Mouse (Mus musculus): ENCODE results near the gene Samd4b.
"Not testable (repeated sequence)": the region's sequence is repeated elsewhere in the genome, so short reads cannot be mapped to it uniquely, and the experiment has no call there.

Gene Samd4b

GRCm38 (mm10) chr7:28401030-28401429 lies 196.9 kb downstream of the Samd4b start:
- in situ Hi-C loops (cut with MboI, MseI): no loop called here

- in situ Hi-C loops (cut with MboI, MseI): no loop called here
These were observed 199.1 kb downstream of the Samd4b start for GRCm38 (mm10) chr7:28398696-28399340.

- in situ Hi-C loops (cut with MboI, MseI): no loop called here
These were observed 199.9 kb downstream of the Samd4b start for GRCm38 (mm10) chr7:28398000-28398399.

- in situ Hi-C loops (cut with MboI, MseI): no loop called here
These were observed 202.5 kb downstream of the Samd4b start for GRCm38 (mm10) chr7:28395425-28395824.

- in situ Hi-C loops (cut with MboI, MseI): no loop called here
These were observed 204.5 kb downstream of the Samd4b start for GRCm38 (mm10) chr7:28393272-28393951.

GRCm38 (mm10) chr7:28392429-28393271 lies 205.3 kb downstream of the Samd4b start, which contains the start of the genes Med29 and Paf1:
Med29 (minus strand) TSS chr7:28392708.
Paf1 (plus strand) TSS chr7:28392951.
- in situ Hi-C loops (cut with MboI, MseI): no loop called here

- in situ Hi-C loops (cut with MboI, MseI): no loop called here
These were observed 207.6 kb downstream of the Samd4b start for GRCm38 (mm10) chr7:28390331-28390730.

GRCm38 (mm10) chr7:28387384-28387783 lies 210.6 kb downstream of the Samd4b start:
- in situ Hi-C loops (cut with MboI, MseI): not testable (repeated sequence)

- in situ Hi-C loops (cut with MboI, MseI): not testable (repeated sequence)
These were observed 211.1 kb downstream of the Samd4b start for GRCm38 (mm10) chr7:28386877-28387276.

- in situ Hi-C loops (cut with MboI, MseI): no loop called here
These were observed 211.5 kb downstream of the Samd4b start for GRCm38 (mm10) chr7:28386462-28386861.

GRCm38 (mm10) chr7:28386007-28386406 lies 211.9 kb downstream of the Samd4b start:
- in situ Hi-C loops (cut with MboI, MseI): no loop called here

- in situ Hi-C loops (cut with MboI, MseI): no loop called here
These were observed 212.7 kb downstream of the Samd4b start for GRCm38 (mm10) chr7:28385196-28385595.

GRCm38 (mm10) chr7:28384162-28384561 lies 213.8 kb downstream of the Samd4b start:
- in situ Hi-C loops (cut with MboI, MseI): no loop called here

GRCm38 (mm10) chr7:28383606-28384005 lies 214.3 kb downstream of the Samd4b start:
- in situ Hi-C loops (cut with MboI, MseI): no loop called here

GRCm38 (mm10) chr7:28382981-28383396 lies 215.0 kb downstream of the Samd4b start:
- in situ Hi-C loops (cut with MboI, MseI): no loop called here

GRCm38 (mm10) chr7:28382347-28382951 lies 215.5 kb downstream of the Samd4b start:
- in situ Hi-C loops (cut with MboI, MseI): no loop called here

GRCm38 (mm10) chr7:28381938-28382337 lies 216.0 kb downstream of the Samd4b start:
- in situ Hi-C loops (cut with MboI, MseI): no loop called here

- in situ Hi-C loops (cut with MboI, MseI): no loop called here
These were observed 216.7 kb downstream of the Samd4b start for GRCm38 (mm10) chr7:28381017-28381790.

GRCm38 (mm10) chr7:28380237-28381016 lies 217.5 kb downstream of the Samd4b start, which contains the start of gene Zfp36:
Zfp36 (minus strand) TSS chr7:28380253.
- in situ Hi-C loops (cut with MboI, MseI): no loop called here

All from T-helper 1 cell (primary cell).